Mouse (Mus musculus) leukemia stem cell, adult 10-12 weeks (primary cell): Measurements from ENCODE around the gene Il23a. TPM values are rescaled to one million over a fixed set of nuclear protein-coding genes. Genes with fewer than 3 reads are reported as not detected.

Experiments used
- polyA plus RNA-seq: library from polyadenylated mRNA; stranded (reverse); fragments of >175 nt; gene quantifications from 2 replicates; pipeline ENCODE4 v1.2.3, GENCODE M21; 2012; ENCODE audit warnings: low replicate concordance

Il23a gene
- 0.12 and 0.13 TPM in 2 replicates for polyA plus RNA-seq

GRCm38 (mm10) chr10:128298702-128299171, at the start of gene Il23a:
Il23a (minus strand) TSS chr10:128298752.

GRCm38 (mm10) chr10:128337306-128338181, 39.0 kb upstream of the Il23a start, which contains the start of gene Cs:
Cs (plus strand) TSS chr10:128337734.

DNA sequence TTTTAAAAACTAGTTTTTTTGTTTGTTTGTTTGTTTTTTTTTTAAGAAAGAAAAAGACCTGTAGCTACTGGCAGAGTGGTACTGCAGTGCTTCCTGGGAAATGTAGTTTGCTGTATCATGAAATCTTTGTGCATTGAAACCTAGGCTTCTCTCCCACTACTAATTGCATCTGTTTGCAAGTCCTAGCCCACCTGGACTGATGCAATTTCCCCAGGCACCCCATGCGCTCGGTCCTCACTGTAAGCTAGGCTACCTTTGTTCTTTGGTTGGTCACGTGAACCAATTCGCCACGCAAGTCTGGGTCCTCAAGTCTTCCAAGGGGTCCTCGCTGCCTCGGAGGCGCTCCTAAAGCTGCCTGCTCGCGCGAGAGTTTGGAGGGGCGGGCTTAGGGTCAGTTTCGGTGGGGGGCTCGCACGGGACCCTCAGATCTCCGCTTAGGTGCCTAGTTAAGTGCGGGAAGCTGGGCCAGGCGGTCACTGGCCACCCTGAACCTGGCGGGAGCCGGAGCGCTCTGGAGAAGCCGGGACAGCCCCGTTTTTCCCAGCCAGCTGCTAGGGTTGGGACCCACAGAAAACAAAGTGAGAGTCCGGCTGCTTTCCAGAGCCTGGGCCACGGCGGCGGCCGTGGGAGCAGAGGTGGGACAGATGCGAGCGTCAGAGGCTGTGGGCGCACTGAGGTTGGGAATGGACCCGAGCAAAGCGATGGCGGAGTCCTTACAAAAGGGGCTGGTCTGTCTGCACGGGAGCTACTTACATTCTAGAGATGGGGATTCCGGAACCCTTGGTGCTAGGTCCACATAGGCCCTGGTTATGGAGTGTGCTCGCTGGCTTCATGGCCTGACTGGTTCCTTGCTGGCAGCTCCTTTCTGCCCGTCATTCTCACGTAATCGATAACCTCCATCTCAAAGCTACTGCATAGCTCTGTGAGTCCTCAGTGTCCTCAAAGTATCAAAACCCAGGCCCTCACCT, 23.9 kb upstream of the Il23a start, which contains the start of gene Cnpy2:
Gene Cnpy2, plus strand, starts transcription at position 319 of the 968 bp plus-strand sequence.

GRCm38 (mm10) chr10:128303126-128304021, 4.8 kb upstream of the Il23a start, which contains the start of gene Pan2:
Pan2 (plus strand) TSS chr10:128303335.

DNA sequence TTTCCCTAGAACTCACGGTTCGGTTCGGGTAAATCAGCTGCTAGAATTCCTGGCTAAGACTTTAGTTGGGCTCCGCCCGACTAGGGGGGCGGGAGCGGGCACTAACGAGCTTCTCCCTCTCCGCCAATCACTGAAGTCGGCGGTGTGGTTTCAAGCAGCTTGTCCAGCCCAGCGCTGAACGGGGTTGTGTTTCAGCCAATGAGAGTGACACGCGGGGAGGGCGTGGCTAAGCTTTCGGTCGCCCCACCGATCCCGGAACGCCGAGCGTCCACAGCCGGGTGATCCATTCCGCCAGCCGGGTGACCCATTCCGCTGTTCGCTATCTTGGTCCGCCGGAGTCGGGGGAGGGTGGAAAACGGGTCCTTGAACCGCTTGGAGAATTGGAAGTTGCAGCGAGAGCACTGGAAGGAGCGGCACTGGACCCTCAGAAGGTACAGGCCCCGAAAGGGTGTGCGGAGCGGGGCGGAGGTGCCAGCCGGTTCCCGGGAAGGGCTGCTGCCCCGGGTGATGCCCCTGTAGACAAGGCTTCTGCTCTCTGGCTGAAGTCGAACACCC, 28.2 kb downstream of the Il23a start, which contains the start of gene Stat2:
Gene Stat2, plus strand, starts transcription at position 273 of the 555 bp plus-strand sequence.

GRCm38 (mm10) chr10:128268371-128268770, 30.2 kb downstream of the Il23a start, which contains the start of gene Apof:
Apof (plus strand) TSS chr10:128268671.

DNA sequence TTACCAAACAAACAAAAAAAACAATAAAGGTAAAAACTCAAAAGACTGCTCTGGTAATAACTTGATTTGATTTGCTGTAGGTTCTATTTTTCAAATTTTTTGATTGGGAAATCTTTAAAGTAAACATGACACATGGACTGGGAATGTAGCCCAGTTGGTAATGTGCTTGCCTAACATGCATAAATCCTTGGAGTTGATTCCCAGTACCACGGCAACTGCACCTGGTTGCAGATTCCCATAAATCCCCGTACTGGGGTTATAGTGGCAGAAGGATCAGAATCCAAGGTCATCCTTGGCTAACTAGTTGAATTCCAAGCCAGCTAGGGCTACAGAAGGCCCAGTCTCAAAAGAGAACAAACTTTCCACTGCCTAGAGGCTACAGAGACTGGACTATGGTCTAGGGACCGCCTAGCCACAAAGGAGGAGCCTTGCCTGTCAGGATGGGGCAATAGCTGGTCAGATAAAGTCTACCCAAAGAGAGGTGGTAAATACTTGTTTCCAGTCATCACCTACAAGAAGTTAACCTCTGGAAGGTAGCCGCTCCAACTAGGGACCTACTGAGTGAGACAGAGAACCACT, 44.8 kb downstream of the Il23a start, which contains the start of gene Apon:
Gene Apon, plus strand, starts transcription at position 420 of the 579 bp plus-strand sequence.

Other genes starting within 250 kb of the Il23a start
- gene Ptges3, start 239.8 kb downstream of the Il23a start, polyA plus RNA-seq: 98.6 and 122 TPM in 2 replicates
- 1,361 and 1,521 TPM in 2 replicates for gene Atp5b, start 215.5 kb downstream of the Il23a start, polyA plus RNA-seq
- 9.2 and 28.5 TPM in 2 replicates for gene Baz2a, start 207.2 kb downstream of the Il23a start, polyA plus RNA-seq
- gene Rbms2, start 118.5 kb downstream of the Il23a start, polyA plus RNA-seq: 6.1 and 6.7 TPM in 2 replicates
- gene Gls2, start 104.3 kb downstream of the Il23a start, polyA plus RNA-seq: 1.7 and 2.8 TPM in 2 replicates
- 0.39 and 3.8 TPM in 2 replicates for gene Spryd4, start 86.9 kb downstream of the Il23a start, polyA plus RNA-seq
- 0.32 and 0.44 TPM in 2 replicates for gene Mip, start 72.9 kb downstream of the Il23a start, polyA plus RNA-seq
- gene Timeless, start 66.7 kb downstream of the Il23a start, polyA plus RNA-seq: 19.8 and 23.0 TPM in 2 replicates
- gene Apon, start 44.7 kb downstream of the Il23a start, polyA plus RNA-seq: 0.13 TPM in 1 of 2 replicates, not detected in the other
- not detected in 2 replicates for gene Apof, start 30.1 kb downstream of the Il23a start, polyA plus RNA-seq
- gene Stat2, start 28.2 kb downstream of the Il23a start, polyA plus RNA-seq: 26.1 and 38.2 TPM in 2 replicates
- gene Pan2, start 4.6 kb upstream of the Il23a start, polyA plus RNA-seq: 2.8 and 6.3 TPM in 2 replicates
- 27.5 and 52.4 TPM in 2 replicates for gene Cnpy2, start 23.7 kb upstream of the Il23a start, polyA plus RNA-seq
- 8.6 and 52.3 TPM in 2 replicates for gene Cs, start 39.0 kb upstream of the Il23a start, polyA plus RNA-seq
- gene Coq10a, start 70.2 kb upstream of the Il23a start, polyA plus RNA-seq: 3.6 and 11.6 TPM in 2 replicates
- gene Ankrd52, start 78.4 kb upstream of the Il23a start, polyA plus RNA-seq: 61.1 and 121 TPM in 2 replicates
- not detected in 2 replicates for gene Slc39a5, start 102.5 kb upstream of the Il23a start, polyA plus RNA-seq
- 265 and 291 TPM in 2 replicates for gene Nabp2, start 112.7 kb upstream of the Il23a start, polyA plus RNA-seq
- 7.7 and 9.3 TPM in 2 replicates for gene Rnf41, start 112.9 kb upstream of the Il23a start, polyA plus RNA-seq
- gene Smarcc2, start 160.5 kb upstream of the Il23a start, polyA plus RNA-seq: 223 and 234 TPM in 2 replicates
- 27.3 and 134 TPM in 2 replicates for gene Myl6, start 195.4 kb upstream of the Il23a start, polyA plus RNA-seq
- gene Myl6b, start 199.9 kb upstream of the Il23a start, polyA plus RNA-seq: 6.8 and 8.3 TPM in 2 replicates
- gene Esyt1, start 227.1 kb upstream of the Il23a start, polyA plus RNA-seq: 64.0 and 113 TPM in 2 replicates
- gene Zc3h10, start 249.0 kb upstream of the Il23a start, polyA plus RNA-seq: 17.8 and 33.1 TPM in 2 replicates